Mouse (Mus musculus) left cerebral cortex, postnatal 14 days (tissue): ENCODE data around the gene 4930572O03Rik. TPM values are rescaled to one million over a fixed set of nuclear protein-coding genes. Genes with fewer than 3 reads are reported as not detected.
"Not testable (repeated sequence)": the region's sequence is repeated elsewhere in the genome, so short reads cannot be mapped to it uniquely, and the experiment has no call there.

ENCODE experiments used
- DNase-seq, 2 experiments: peaks; one replicate each; pipeline ENCODE4 v3.0.0; 2021 to 2022; ENCODE audit warnings: low spot score in 2 of 2, mixed read lengths in 1 of 2
- intact Hi-C: fragments of 180-260 bp; cut with DNase I; formaldehyde crosslinking; loops from one replicate; pipeline ENCODE4 v1.15.1; 2025
- total RNA-seq, 2 experiments: library from RNA; stranded (reverse); gene quantifications; 2 replicates each; pipeline ENCODE4 v1.2.3; 2021

4930572O03Rik gene
- total RNA-seq, 2 experiments from 2014 or later, result not detected

GRCm38 (mm10) chr5:15630068-15630467 lies 26.8 kb downstream of the 4930572O03Rik start:
- DNase-seq, result peak; percentile 22 to 23
- intact Hi-C loops, result not testable (repeated sequence)

- intact Hi-C loops, DNase-seq: not testable (repeated sequence)
Measured at GRCm38 (mm10) chr5:15628136-15628535, 28.7 kb downstream of the 4930572O03Rik start.

GRCm38 (mm10) chr5:15618764-15619163 lies 38.1 kb downstream of the 4930572O03Rik start, which contains the start of gene Speer4d:
Speer4d (plus strand) TSS chr5:15619064.
- DNase-seq, intact Hi-C loops: not testable (repeated sequence)

- DNase-seq, intact Hi-C loops: not testable (repeated sequence)
Measured at GRCm38 (mm10) chr5:15616195-15616594, 40.7 kb downstream of the 4930572O03Rik start.

GRCm38 (mm10) chr5:15610695-15611094 lies 46.2 kb downstream of the 4930572O03Rik start:
- intact Hi-C loops, result not testable (repeated sequence)
- DNase-seq, result peak; percentile 26 to 47

GRCm38 (mm10) chr5:15606677-15607076 lies 50.2 kb downstream of the 4930572O03Rik start:
- peak; percentile 6 to 9 for DNase-seq

GRCm38 (mm10) chr5:15603585-15603984 lies 53.3 kb downstream of the 4930572O03Rik start:
- DNase-seq, intact Hi-C loops: not testable (repeated sequence)

More at GRCm38 (mm10) chr5:15606677-15607076, 50.2 kb downstream of the 4930572O03Rik start:
- intact Hi-C loops, result not testable (repeated sequence)

- intact Hi-C loops, DNase-seq: not testable (repeated sequence)
Measured at GRCm38 (mm10) chr5:15603008-15603407, 53.9 kb downstream of the 4930572O03Rik start.

GRCm38 (mm10) chr5:15602424-15602947 lies 54.4 kb downstream of the 4930572O03Rik start:
- DNase-seq, result not testable (repeated sequence)

More at GRCm38 (mm10) chr5:15602424-15602947, 54.4 kb downstream of the 4930572O03Rik start:
- intact Hi-C loops, result not testable (repeated sequence)

Other genes starting within 250 kb of the 4930572O03Rik start
- not detected for gene Gm21149, start 180.5 kb downstream of the 4930572O03Rik start, total RNA-seq
- gene Gm21190, start 127.8 kb downstream of the 4930572O03Rik start, total RNA-seq, result not detected
- gene Gm21083, start 79.7 kb downstream of the 4930572O03Rik start, total RNA-seq, result not detected
- not detected for gene Speer4d, start 38.0 kb downstream of the 4930572O03Rik start, total RNA-seq
- not detected for gene Speer4c, start 57.2 kb upstream of the 4930572O03Rik start, total RNA-seq